Mouse (Mus musculus): Measurements from ENCODE around the gene Polr3e.

The Polr3e gene

GRCm38 (mm10) chr7:120917592-120918461, at the start of gene Polr3e:
TSS of gene Polr3e (plus strand) at chr7:120917744.
- peak; percentile 74 for DNase-seq (ENCODE audit: extremely low read depth, low read depth)

- no peak for DNase-seq (ENCODE audit: extremely low read depth, low read depth)
These were observed 47.7 kb upstream of the Polr3e start for GRCm38 (mm10) chr7:120869883-120870282.

GRCm38 (mm10) chr7:120870431-120871008, 47.0 kb upstream of the Polr3e start:
- DNase-seq (ENCODE audit: extremely low read depth, low read depth), result no peak

GRCm38 (mm10) chr7:120873083-120873482, 44.5 kb upstream of the Polr3e start:
- no peak for DNase-seq (ENCODE audit: extremely low read depth, low read depth)

GRCm38 (mm10) chr7:120874021-120874420, 43.5 kb upstream of the Polr3e start:
- DNase-seq (ENCODE audit: extremely low read depth, low read depth), result no peak

- DNase-seq (ENCODE audit: extremely low read depth, low read depth), result peak; percentile 87
These were observed 42.6 kb upstream of the Polr3e start for GRCm38 (mm10) chr7:120874764-120875539.

GRCm38 (mm10) chr7:120875540-120876388, 41.8 kb upstream of the Polr3e start:
- no peak for DNase-seq (ENCODE audit: extremely low read depth, low read depth)

GRCm38 (mm10) chr7:120878271-120878670, 39.3 kb upstream of the Polr3e start:
- DNase-seq (ENCODE audit: extremely low read depth, low read depth), result no peak

- DNase-seq (ENCODE audit: extremely low read depth, low read depth), result no peak
These were observed 37.6 kb upstream of the Polr3e start for GRCm38 (mm10) chr7:120879972-120880371.

- no peak for DNase-seq (ENCODE audit: extremely low read depth, low read depth)
These were observed 36.8 kb upstream of the Polr3e start for GRCm38 (mm10) chr7:120880770-120881169.

GRCm38 (mm10) chr7:120881451-120881850, 36.1 kb upstream of the Polr3e start:
- DNase-seq (ENCODE audit: extremely low read depth, low read depth), result peak; percentile 32

GRCm38 (mm10) chr7:120882674-120883073, 34.9 kb upstream of the Polr3e start:
- DNase-seq (ENCODE audit: extremely low read depth, low read depth), result no peak

GRCm38 (mm10) chr7:120883523-120884290, 33.8 kb upstream of the Polr3e start:
- no peak for DNase-seq (ENCODE audit: extremely low read depth, low read depth)

GRCm38 (mm10) chr7:120884746-120885145, 32.8 kb upstream of the Polr3e start:
- no peak for DNase-seq (ENCODE audit: extremely low read depth, low read depth)

- no peak for DNase-seq (ENCODE audit: extremely low read depth, low read depth)
These were observed 24.4 kb upstream of the Polr3e start for GRCm38 (mm10) chr7:120893123-120893522.

- no peak for DNase-seq (ENCODE audit: extremely low read depth, low read depth)
These were observed 20.5 kb upstream of the Polr3e start for GRCm38 (mm10) chr7:120897054-120897453.

- DNase-seq (ENCODE audit: extremely low read depth, low read depth), result no peak
These were observed 19.7 kb upstream of the Polr3e start for GRCm38 (mm10) chr7:120897711-120898335.

- no peak for DNase-seq (ENCODE audit: extremely low read depth, low read depth)
These were observed 17.4 kb upstream of the Polr3e start for GRCm38 (mm10) chr7:120900191-120900590.

- no peak for DNase-seq (ENCODE audit: extremely low read depth, low read depth)
These were observed 15.8 kb upstream of the Polr3e start for GRCm38 (mm10) chr7:120901701-120902100.

GRCm38 (mm10) chr7:120902931-120903330, 14.6 kb upstream of the Polr3e start:
- DNase-seq (ENCODE audit: extremely low read depth, low read depth), result no peak

Measured in MEL-GATA-1-ER (cell line).